Mouse (Mus musculus) heart, postnatal 0 days (tissue): ENCODE measurements at regions not wholly inside any gene's neighbourhood (a gene's known extent, or its start where the extent isn't known, plus 50 kb on each side); places are given as distances from the start of the nearest gene placed in this dataset.

Experiments
- ATAC-seq: fragments of 200-750 bp; cut with Nextera tagmentation; 2 replicates; pipeline ENCODE4 v1.8.0; 2017; ENCODE audit warnings: low read depth, moderate number of reproducible peaks, moderate library complexity; ENCODE audit not compliant: insufficient read depth
- DNase-seq: peaks from one replicate; pipeline ENCODE4 v3.0.0-alpha.2; 2016; ENCODE audit warnings: low spot score
- H3K27ac ChIP-seq: fragments of 300-500 bp; sonication (generic); 2 replicates; pipeline ENCODE4 v1.5.1; 2014; ENCODE audit warnings: low read depth, mild to moderate bottlenecking
- H3K27me3 ChIP-seq: fragments of 300-500 bp; sonication (generic); 2 replicates; pipeline ENCODE4 v1.6.1; 2014; ENCODE audit warnings: low read length, mixed read lengths; ENCODE audit not compliant: control insufficient read depth, insufficient read depth
- H3K36me3 ChIP-seq: fragments of 300-500 bp; sonication (generic); replicated peaks from 2 replicates; pipeline ENCODE4 v1.6.1; 2014; ENCODE audit warnings: low read length, mixed read lengths; ENCODE audit not compliant: control insufficient read depth, insufficient read depth
- H3K4me1 ChIP-seq: fragments of 300-500 bp; sonication (generic); 2 replicates; pipeline ENCODE4 v1.6.1; 2014; ENCODE audit warnings: antibody characterized with exemption; ENCODE audit not compliant: control insufficient read depth, insufficient read depth
- H3K4me2 ChIP-seq: fragments of 300-500 bp; sonication (generic); 2 replicates; pipeline ENCODE4 v1.6.1; 2014; ENCODE audit warnings: low read depth, mild to moderate bottlenecking, low read length, moderate library complexity
- H3K4me3 ChIP-seq: fragments of 300-500 bp; sonication (generic); 2 replicates; pipeline ENCODE4 v1.5.1; 2014; ENCODE audit warnings: low read depth, low read length
- H3K9ac ChIP-seq: fragments of 300-500 bp; sonication (generic); replicated peaks from 2 replicates; pipeline ENCODE4 v1.6.1; 2014; ENCODE audit warnings: low read depth, low read length, mixed read lengths
- H3K9me3 ChIP-seq: fragments of 300-500 bp; sonication (generic); replicated peaks from 2 replicates; pipeline ENCODE4 v1.6.1; 2016; ENCODE audit warnings: low read length; ENCODE audit not compliant: control insufficient read depth
- CTCF ChIP-seq: IDR thresholded peaks from 2 replicates; pipeline ENCODE4 v1.5.1; 2016; ENCODE audit warnings: antibody characterized with exemption, control low read depth, low read depth
- EP300 ChIP-seq: IDR thresholded peaks from 2 replicates; pipeline ENCODE4 v1.6.1; 2016; ENCODE audit warnings: antibody characterized with exemption, low read depth
- WGBS: fragments of 180-500 bp; shearing (Covaris S2); extraction: QIAGEN DNeasy Blood & Tissue Kit; methylation state at CpG from one replicate; pipeline ENCODE4 v1.1.7; 2014; 5-methylcytosine and 5-hydroxymethylcytosine counted together

DNA sequence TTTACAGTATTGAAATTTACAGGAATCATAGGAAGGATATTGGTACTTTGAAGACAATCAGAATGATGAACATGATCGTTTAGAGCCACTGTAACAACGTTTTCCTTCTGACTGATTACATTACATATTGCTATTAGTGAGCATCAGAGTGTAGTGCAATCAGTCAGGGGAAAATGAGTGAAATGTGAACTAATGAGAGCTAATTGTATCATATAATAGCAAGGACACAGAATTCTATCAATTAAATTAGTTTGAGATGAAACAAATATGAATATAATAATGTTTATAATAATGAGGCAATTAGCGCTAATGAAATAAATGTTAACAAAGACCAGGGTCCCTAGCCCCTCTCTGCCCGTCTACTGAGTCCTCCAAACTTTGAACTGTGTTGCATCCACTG is 169.7 kb downstream of the Brms1l start:
- 70% methylated on average over 4 of the region's 4 CpGs for WGBS
- no peaks in the 10 kb centered on the region for H3K27me3 ChIP-seq
- no peaks in the 10 kb centered on the region for H3K36me3 ChIP-seq
- no peaks in the 10 kb centered on the region for H3K9me3 ChIP-seq
- no peaks in the 10 kb centered on the region for H3K4me1 ChIP-seq
- ATAC-seq (no peak), DNase-seq (no peak)
- no peak for TF ChIP-seq EP300
- TF ChIP-seq CTCF, result no peak
- no peak overlapping the region for H3K27ac ChIP-seq
- H3K4me2 ChIP-seq, result no peak overlapping the region
- H3K9ac ChIP-seq, result no peak overlapping the region
- no peak overlapping the region for H3K4me3 ChIP-seq

DNA sequence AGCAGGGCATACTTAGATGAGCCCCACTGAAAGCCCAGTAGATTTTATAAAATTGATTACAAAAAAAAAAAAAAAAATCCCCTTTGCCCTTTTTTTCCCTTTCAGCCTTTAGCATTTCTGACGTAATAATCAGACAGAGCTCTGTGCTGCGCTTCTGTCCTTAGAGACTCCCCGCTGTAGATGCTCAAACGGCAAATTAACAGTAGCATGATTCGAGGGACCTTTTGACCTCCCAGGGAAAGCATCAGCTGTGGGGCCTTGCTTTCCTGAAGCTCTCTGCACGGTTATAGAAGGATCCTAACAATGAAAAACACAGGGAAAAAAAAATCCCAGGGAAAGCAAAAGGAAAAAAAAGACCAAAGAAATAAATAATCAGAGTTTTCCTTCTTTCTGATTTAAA is 169.2 kb downstream of the Brms1l start:
- 52% methylated on average over 6 of the region's 6 CpGs for WGBS
- H3K27ac ChIP-seq, result no peak overlapping the region
- DNase-seq (no peak), ATAC-seq (no peak)
- H3K9me3 ChIP-seq, result no peaks in the 10 kb centered on the region
- no peaks in the 10 kb centered on the region for H3K27me3 ChIP-seq
- no peak overlapping the region for H3K9ac ChIP-seq
- no peak for TF ChIP-seq CTCF
- TF ChIP-seq EP300, result no peak
- H3K4me3 ChIP-seq, result no peak overlapping the region
- no peaks in the 10 kb centered on the region for H3K4me1 ChIP-seq
- no peak overlapping the region for H3K4me2 ChIP-seq
- no peaks in the 10 kb centered on the region for H3K36me3 ChIP-seq

GRCm38 (mm10) chr12:56004479-56004878 is 168.4 kb downstream of the Brms1l start:
- Histone ChIP-seq H3K4me1 (no peaks in the 10 kb centered on the region), H3K9me3 (no peaks in the 10 kb centered on the region), H3K4me2 (no peak overlapping the region), H3K9ac (no peak overlapping the region), H3K27ac (no peak overlapping the region), H3K27me3 (no peaks in the 10 kb centered on the region), H3K4me3 (no peak overlapping the region), H3K36me3 (no peaks in the 10 kb centered on the region)
- WGBS, result 56% methylated on average over 4 of the region's 4 CpGs
- ATAC-seq (no peak), DNase-seq (no peak)
- TF ChIP-seq EP300 (no peak), CTCF (no peak)

DNA sequence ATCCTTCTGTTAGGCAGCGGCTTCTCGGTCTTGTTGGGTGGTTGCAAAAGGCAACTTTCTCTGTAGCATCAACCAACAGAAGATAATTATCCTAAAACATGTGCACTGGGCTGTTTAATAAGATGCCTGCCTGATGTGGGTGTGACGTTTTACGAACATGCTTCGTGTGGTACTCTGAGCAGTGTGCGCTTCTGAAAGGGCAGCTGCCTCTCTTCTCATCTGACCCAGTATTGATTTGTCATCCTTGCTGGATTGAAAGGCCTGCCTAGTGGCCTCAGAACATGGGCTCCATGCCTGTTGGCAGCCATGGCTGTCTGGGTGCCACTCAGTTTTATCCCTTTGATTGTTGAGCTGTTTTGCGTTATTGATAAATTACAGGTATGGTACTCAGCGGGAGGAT is 167.4 kb downstream of the Brms1l start:
- ATAC-seq, result no peak
- Histone ChIP-seq H3K4me3 (no peak overlapping the region), H3K27me3 (no peaks in the 10 kb centered on the region), H3K36me3 (no peaks in the 10 kb centered on the region), H3K27ac (no peak overlapping the region), H3K9me3 (no peaks in the 10 kb centered on the region), H3K9ac (no peak overlapping the region), H3K4me1 (no peaks in the 10 kb centered on the region), H3K4me2 (no peak overlapping the region)
- TF ChIP-seq EP300, result no peak
- no peak for TF ChIP-seq CTCF
- WGBS, result 90% methylated on average over 8 of the region's 8 CpGs
- no peak for DNase-seq

- DNase-seq, result no peak
- no peak for ATAC-seq
- no peaks in the 10 kb centered on the region for H3K4me1 ChIP-seq
- no peak overlapping the region for H3K27ac ChIP-seq
- H3K9ac ChIP-seq, result no peak overlapping the region
- H3K27me3 ChIP-seq, result no peaks in the 10 kb centered on the region
- no peaks in the 10 kb centered on the region for H3K36me3 ChIP-seq
- WGBS, result 59% methylated on average over 3 of the region's 3 CpGs
- no peak overlapping the region for H3K4me2 ChIP-seq
- no peak for TF ChIP-seq EP300
- no peak overlapping the region for H3K4me3 ChIP-seq
- H3K9me3 ChIP-seq, result no peaks in the 10 kb centered on the region
These were observed 160.7 kb downstream of the Brms1l start for GRCm38 (mm10) chr12:55996585-55997377.
